Mouse (Mus musculus): ENCODE results near the gene Cped1. TPM values are rescaled to one million over a fixed set of nuclear protein-coding genes. Genes with fewer than 3 reads are reported as not detected.

Cped1 gene
- polyA plus RNA-seq, 1 experiment: not detected

- no peaks in the 10 kb centered on the region for H3K4me1 ChIP-seq (ENCODE audit: control insufficient read depth, insufficient read depth, low read length)
- WGBS: 74% methylated on average over 2 of the region's 2 CpGs
- no peak for TF ChIP-seq POLR2A (IDR thresholded peaks at IDR 0.05; ENCODE audit: insufficient read depth, low read depth, low read length)
- H3K4me3 ChIP-seq (ENCODE audit: insufficient read depth, low read depth, low read length): no peak overlapping the region
- H3K27ac ChIP-seq (ENCODE audit: insufficient read depth, low read depth, low read length): no peak overlapping the region
Measured at GRCm38 (mm10) chr6:21977532-21977931, 8.2 kb upstream of the Cped1 start.

GRCm38 (mm10) chr6:21981114-21981513 is 4.6 kb upstream of the Cped1 start:
- no peak for TF ChIP-seq CTCF (IDR thresholded peaks at IDR 0.05; ENCODE audit: insufficient read depth, low read depth, low read length)
- TF ChIP-seq POLR2A (IDR thresholded peaks at IDR 0.05; ENCODE audit: insufficient read depth, low read depth, low read length): no peak
- 98% methylated on average over 1 of the region's 1 CpGs for WGBS
- no peak overlapping the region for H3K27ac ChIP-seq (ENCODE audit: insufficient read depth, low read depth, low read length)
- H3K4me1 ChIP-seq (ENCODE audit: control insufficient read depth, insufficient read depth, low read length): peaks cover 3% of the 10 kb centered on the region; the same call in 1 of the 2 replicates
- no peak overlapping the region for H3K4me3 ChIP-seq (ENCODE audit: insufficient read depth, low read depth, low read length)

GRCm38 (mm10) chr6:21984990-21985731 is 555 bp upstream of the Cped1 start:
- no peak for TF ChIP-seq POLR2A (IDR thresholded peaks at IDR 0.05; ENCODE audit: insufficient read depth, low read depth, low read length)
- no peak for TF ChIP-seq CTCF (IDR thresholded peaks at IDR 0.05; ENCODE audit: insufficient read depth, low read depth, low read length)
- Histone ChIP-seq H3K27ac (ENCODE audit: insufficient read depth, low read depth, low read length) (no peak overlapping the region), H3K4me1 (ENCODE audit: control insufficient read depth, insufficient read depth, low read length) (peaks cover 6% of the 10 kb centered on the region; the same call in 1 of the 2 replicates), H3K4me3 (ENCODE audit: insufficient read depth, low read depth, low read length) (peak overlapping the region; percentile 41)
- WGBS: 9% methylated on average over 16 of the region's 16 CpGs

- TF ChIP-seq POLR2A (IDR thresholded peaks at IDR 0.05; ENCODE audit: insufficient read depth, low read depth, low read length) (no peak), CTCF (IDR thresholded peaks at IDR 0.05; ENCODE audit: insufficient read depth, low read depth, low read length) (no peak)
- WGBS: 26% methylated on average over 24 of the region's 24 CpGs
- H3K4me3 ChIP-seq (ENCODE audit: insufficient read depth, low read depth, low read length): peak overlapping the region; percentile 4; the same call in 1 of the 2 replicates
Measured at GRCm38 (mm10) chr6:21986660-21987331, 1.1 kb downstream of the Cped1 start.

GRCm38 (mm10) chr6:21987554-21987953 is 1.8 kb downstream of the Cped1 start:
- Histone ChIP-seq H3K4me3 (ENCODE audit: insufficient read depth, low read depth, low read length) (no peak overlapping the region), H3K4me1 (ENCODE audit: control insufficient read depth, insufficient read depth, low read length) (peaks cover 6% of the 10 kb centered on the region; the same call in 1 of the 2 replicates), H3K27ac (ENCODE audit: insufficient read depth, low read depth, low read length) (no peak overlapping the region)
- WGBS: 99% methylated on average over 2 of the region's 2 CpGs
- TF ChIP-seq POLR2A (IDR thresholded peaks at IDR 0.05; ENCODE audit: insufficient read depth, low read depth, low read length) (no peak), CTCF (IDR thresholded peaks at IDR 0.05; ENCODE audit: insufficient read depth, low read depth, low read length) (no peak)

More at GRCm38 (mm10) chr6:21986660-21987331, 1.1 kb downstream of the Cped1 start:
- no peak overlapping the region for H3K27ac ChIP-seq (ENCODE audit: insufficient read depth, low read depth, low read length)
- peaks cover 6% of the 10 kb centered on the region; the same call in 1 of the 2 replicates for H3K4me1 ChIP-seq (ENCODE audit: control insufficient read depth, insufficient read depth, low read length)

- Histone ChIP-seq H3K27ac (ENCODE audit: insufficient read depth, low read depth, low read length) (no peak overlapping the region), H3K4me1 (ENCODE audit: control insufficient read depth, insufficient read depth, low read length) (peaks cover 6% of the 10 kb centered on the region; the same call in 1 of the 2 replicates), H3K4me3 (ENCODE audit: insufficient read depth, low read depth, low read length) (no peak overlapping the region)
- TF ChIP-seq POLR2A (IDR thresholded peaks at IDR 0.05; ENCODE audit: insufficient read depth, low read depth, low read length): no peak
- TF ChIP-seq CTCF (IDR thresholded peaks at IDR 0.05; ENCODE audit: insufficient read depth, low read depth, low read length): no peak
- 92% methylated on average over 5 of the region's 5 CpGs for WGBS
Measured at GRCm38 (mm10) chr6:21988296-21988695, 2.6 kb downstream of the Cped1 start.

GRCm38 (mm10) chr6:21989081-21989480 is 3.4 kb downstream of the Cped1 start:
- TF ChIP-seq CTCF (IDR thresholded peaks at IDR 0.05; ENCODE audit: insufficient read depth, low read depth, low read length): no peak
- TF ChIP-seq POLR2A (IDR thresholded peaks at IDR 0.05; ENCODE audit: insufficient read depth, low read depth, low read length): no peak
- peaks cover 6% of the 10 kb centered on the region; the same call in 1 of the 2 replicates for H3K4me1 ChIP-seq (ENCODE audit: control insufficient read depth, insufficient read depth, low read length)
- no peak overlapping the region for H3K4me3 ChIP-seq (ENCODE audit: insufficient read depth, low read depth, low read length)
- H3K27ac ChIP-seq (ENCODE audit: insufficient read depth, low read depth, low read length): no peak overlapping the region
- WGBS: 77% methylated on average over 4 of the region's 4 CpGs

- TF ChIP-seq POLR2A (IDR thresholded peaks at IDR 0.05; ENCODE audit: insufficient read depth, low read depth, low read length) (no peak), CTCF (IDR thresholded peaks at IDR 0.05; ENCODE audit: insufficient read depth, low read depth, low read length) (no peak)
- Histone ChIP-seq H3K4me3 (ENCODE audit: insufficient read depth, low read depth, low read length) (no peak overlapping the region), H3K4me1 (ENCODE audit: control insufficient read depth, insufficient read depth, low read length) (peaks cover 6% of the 10 kb centered on the region; the same call in 1 of the 2 replicates), H3K27ac (ENCODE audit: insufficient read depth, low read depth, low read length) (no peak overlapping the region)
- 76% methylated on average over 9 of the region's 9 CpGs for WGBS
Measured at GRCm38 (mm10) chr6:21990181-21991135, 4.7 kb downstream of the Cped1 start.

Measured in olfactory bulb, adult 2 months (tissue).